Mouse (Mus musculus): Measurements from ENCODE around the gene Myh10.
"Not testable (repeated sequence)": the region's sequence is repeated elsewhere in the genome, so short reads cannot be mapped to it uniquely, and the experiment has no call there.

Gene Myh10

DNA sequence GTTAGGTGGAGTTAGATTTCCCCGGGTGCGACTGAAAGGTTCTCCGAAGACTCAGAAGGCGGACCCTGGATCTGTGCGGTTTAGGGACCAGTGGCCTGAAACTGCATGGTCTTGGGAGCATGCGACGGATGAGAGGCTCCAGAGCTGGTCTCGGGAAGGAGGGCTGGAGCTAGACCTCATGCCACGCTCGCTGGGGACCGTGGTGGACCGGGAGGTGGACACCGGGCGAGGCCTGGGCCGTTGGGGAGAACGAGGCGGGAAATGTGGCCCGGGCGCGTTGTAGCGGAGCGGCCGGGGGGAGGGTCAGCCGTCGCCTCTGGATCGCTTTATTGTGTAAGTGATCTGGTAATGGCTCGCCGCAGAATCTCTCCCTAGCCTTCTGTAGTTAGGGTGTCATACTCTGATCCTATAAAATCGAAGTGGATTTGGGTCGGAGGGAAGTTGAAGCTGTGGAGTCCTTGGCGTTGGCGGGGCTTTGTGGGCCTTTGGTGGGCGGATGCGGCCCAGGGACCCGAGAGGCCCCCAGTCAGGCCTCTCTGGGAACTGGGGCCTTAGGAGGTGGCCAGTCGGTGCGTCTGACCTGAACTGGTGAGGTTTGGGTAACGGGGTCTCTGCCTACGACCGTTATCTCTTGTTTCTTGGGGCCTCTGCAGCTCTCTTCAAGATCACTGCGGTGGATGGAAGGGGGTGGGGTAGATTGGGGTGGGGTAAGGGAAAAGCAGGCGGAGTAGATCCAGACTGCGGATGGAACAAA is 1.5 kb downstream of the Myh10 start:
- DNase-seq (ENCODE audit: low spot score in 2 of 2) = peak; percentile 16 to 34

DNA sequence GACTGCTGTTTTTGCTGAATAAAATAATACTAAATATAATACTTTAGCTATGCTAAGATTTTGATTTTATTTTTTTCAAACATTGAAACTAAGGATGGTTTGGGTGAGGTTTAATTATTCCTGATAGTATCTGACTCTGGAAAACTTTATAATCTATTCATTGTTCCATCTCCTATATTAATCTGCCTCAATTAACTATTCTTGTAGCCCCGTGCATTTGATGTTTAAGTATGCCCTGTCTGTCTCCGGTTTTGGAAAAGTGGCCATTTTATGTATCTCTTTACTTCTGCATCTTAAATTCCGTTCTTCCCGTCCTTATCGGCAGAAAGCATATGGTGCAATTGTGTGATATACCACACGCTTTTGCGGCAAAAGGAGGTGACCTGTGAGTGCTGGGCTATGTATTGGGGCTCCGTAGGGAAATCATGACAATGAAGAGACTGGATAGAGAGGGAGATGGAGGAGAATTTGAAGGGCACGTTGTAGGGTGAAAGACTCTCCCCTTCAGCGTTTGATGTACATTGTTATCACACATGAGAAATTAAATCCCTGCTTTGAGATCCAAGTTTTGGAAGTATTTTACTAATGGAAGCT is 2.2 kb downstream of the Myh10 start:
- DNase-seq (ENCODE audit: low spot score in 2 of 2) = no peak

GRCm38 (mm10) chr11:68702370-68702769 is 11.0 kb downstream of the Myh10 start:
- DNase-seq (ENCODE audit: low spot score in 2 of 2) = no peak

DNA sequence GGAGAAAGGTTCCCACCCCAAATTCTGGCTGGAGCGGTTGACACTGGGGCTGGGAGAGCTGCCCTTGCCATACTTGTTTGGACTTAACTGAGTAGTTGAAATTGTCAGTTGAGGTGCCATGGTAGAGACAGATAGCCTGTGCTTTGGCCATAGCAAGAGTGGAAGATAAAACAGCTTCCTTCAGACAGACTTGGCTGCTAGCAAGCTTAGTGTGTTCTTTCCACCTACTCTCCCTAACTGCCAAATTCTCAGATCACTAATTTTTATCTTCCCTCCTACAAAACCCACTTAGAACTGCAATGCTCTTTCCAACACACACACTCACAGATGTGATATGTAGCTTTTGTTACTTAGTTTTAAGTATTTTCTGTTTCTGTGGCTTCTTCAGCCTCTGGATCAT is 12.0 kb downstream of the Myh10 start:
- no peak for DNase-seq (ENCODE audit: low spot score in 2 of 2)

DNA sequence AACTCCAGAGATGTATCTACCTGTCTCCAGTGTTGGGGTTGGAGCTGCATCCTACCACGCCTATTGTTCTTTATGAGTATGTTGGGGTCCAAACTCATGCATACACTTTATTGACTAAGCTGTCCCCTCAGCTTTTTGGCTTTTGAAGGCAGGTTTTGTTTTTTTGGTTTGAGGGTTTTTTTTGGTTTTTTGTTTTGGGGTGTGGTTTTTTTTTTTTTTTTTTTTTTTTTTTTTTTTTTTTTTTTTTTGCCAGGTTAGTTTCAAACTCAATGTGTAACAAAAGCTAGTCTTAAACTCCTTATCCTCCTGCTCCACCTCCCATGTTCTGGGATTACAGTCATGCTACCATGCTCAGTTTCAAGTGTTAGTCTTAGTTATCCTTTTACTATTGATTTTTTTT is 12.9 kb downstream of the Myh10 start:
- no peak for DNase-seq (ENCODE audit: low spot score in 2 of 2)

DNA sequence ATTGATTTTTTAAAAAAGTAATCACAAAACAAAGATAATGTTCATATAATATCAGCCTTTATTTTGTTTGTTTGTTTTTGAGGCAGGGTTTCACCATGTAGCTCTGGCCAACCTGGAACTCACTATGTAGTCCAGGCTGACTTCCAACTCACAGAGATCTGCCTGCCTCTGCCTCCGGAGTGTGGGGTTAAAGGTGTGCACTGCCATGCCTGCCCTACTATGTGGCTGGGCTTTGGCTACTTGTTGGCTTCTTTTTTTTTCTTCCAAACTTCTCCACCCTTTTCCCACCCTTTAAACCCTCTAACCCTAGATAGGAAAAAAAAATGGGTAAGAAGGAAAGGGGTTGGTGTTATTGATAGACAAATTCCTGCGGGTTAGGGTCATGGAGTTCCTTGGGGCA is 13.5 kb downstream of the Myh10 start:
- DNase-seq (ENCODE audit: low spot score in 2 of 2) = no peak

- no peak for DNase-seq (ENCODE audit: low spot score in 2 of 2)
Observed at GRCm38 (mm10) chr11:68706524-68707429, 15.4 kb downstream of the Myh10 start.

DNA sequence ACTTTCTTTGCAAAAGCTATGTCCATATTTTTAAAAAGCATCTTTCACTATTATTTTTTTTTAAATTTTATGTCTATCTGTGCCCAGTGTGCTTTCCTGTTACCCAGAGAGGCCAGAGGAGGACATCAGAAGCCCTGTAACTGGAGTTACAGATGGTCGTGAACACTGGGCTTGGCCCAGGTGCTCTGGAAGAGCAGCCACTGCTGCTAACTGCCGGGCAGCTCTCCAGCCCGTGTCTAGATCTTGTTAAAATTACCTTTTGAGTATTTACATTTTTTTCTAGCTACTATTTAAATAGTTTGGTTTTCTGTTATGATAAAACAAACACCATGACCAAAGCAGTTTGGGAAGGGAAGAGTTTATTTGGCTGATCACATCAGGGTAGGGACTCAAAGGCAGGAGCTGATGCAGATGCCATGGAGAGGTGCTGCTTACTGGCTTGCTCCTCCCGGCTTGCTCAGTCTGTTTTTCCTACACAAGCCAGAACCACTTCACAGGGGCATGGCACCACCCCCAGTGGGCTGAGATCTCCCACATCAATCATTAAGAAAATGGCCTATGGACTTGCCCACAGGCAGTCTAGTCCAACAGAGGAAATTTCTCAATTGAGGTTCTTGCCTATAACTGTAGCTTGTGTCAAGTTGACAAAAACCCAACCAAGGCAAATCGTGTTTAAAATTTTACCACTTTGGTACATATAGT is 16.7 kb downstream of the Myh10 start:
- DNase-seq (ENCODE audit: low spot score in 2 of 2) = no peak

- no peak for DNase-seq (ENCODE audit: low spot score in 2 of 2)
Observed at GRCm38 (mm10) chr11:68716167-68716566, 24.8 kb downstream of the Myh10 start.

- DNase-seq (ENCODE audit: low spot score in 2 of 2) = no peak
Observed at GRCm38 (mm10) chr11:68717171-68717840, 25.9 kb downstream of the Myh10 start.

DNA sequence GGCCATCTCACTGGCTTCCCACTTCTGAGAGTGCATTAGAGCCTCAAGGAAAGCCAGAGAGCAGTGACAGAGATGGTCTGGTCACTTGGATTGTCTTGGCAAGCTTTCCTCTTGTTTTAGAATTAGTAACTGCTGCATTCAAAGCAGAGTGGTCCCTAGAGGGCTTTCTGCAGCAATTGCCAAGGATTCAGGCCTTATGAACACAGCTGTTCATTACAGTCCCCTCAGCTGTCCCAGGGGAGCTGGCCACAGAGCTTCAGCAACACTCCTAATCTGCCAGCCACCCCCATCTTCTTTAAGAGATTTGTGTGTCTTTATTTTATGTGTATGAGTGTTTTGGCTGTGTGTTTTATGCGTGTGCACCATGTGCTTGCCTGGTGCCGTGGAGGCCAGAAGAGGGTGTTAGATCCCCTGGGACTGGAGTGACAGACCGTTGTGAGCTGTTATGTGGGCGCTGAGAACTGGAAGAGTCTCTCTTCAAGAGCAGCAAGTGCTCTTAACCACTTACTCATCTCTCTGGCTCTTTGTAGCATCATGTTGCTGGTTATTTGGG is 27.8 kb downstream of the Myh10 start:
- DNase-seq (ENCODE audit: low spot score in 2 of 2) = peak in 1 of 2 experiments; percentile 14

DNA sequence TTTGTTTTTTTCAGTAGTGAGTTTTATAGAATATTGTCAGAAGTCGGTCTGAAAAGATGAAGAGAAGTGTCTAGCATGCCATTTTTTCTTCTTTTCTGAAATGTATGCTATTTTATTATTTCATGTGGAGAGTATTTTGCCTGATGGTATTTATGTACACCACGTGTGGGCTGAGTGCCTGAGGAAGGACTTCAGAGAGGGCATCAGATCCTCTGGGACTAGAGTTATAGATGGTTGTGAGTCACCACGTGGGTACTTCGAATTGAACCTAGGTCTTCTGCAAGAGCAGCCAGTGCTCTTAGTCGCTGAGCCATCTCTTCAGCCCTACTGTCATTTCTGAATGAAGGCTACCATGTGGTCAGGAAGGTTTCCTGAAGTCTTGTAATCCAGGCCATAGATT is 28.4 kb downstream of the Myh10 start:
- DNase-seq (ENCODE audit: low spot score in 2 of 2) = no peak

- DNase-seq (ENCODE audit: low spot score in 2 of 2) = no peak
Observed at GRCm38 (mm10) chr11:68724117-68724516, 32.8 kb downstream of the Myh10 start.

GRCm38 (mm10) chr11:68728693-68729092 is 37.3 kb downstream of the Myh10 start:
- no peak for DNase-seq (ENCODE audit: low spot score in 2 of 2)

- DNase-seq (ENCODE audit: low spot score in 2 of 2) = no peak
Observed at GRCm38 (mm10) chr11:68730792-68731191, 39.4 kb downstream of the Myh10 start.

- DNase-seq (ENCODE audit: low spot score in 2 of 2) = no peak
Observed at GRCm38 (mm10) chr11:68732066-68732465, 40.7 kb downstream of the Myh10 start.

GRCm38 (mm10) chr11:68733401-68733800 is 42.0 kb downstream of the Myh10 start:
- DNase-seq (ENCODE audit: low spot score in 2 of 2) = not testable (repeated sequence)

- DNase-seq (ENCODE audit: low spot score in 2 of 2) = no peak
Observed at GRCm38 (mm10) chr11:68739509-68739908, 48.1 kb downstream of the Myh10 start.

DNA sequence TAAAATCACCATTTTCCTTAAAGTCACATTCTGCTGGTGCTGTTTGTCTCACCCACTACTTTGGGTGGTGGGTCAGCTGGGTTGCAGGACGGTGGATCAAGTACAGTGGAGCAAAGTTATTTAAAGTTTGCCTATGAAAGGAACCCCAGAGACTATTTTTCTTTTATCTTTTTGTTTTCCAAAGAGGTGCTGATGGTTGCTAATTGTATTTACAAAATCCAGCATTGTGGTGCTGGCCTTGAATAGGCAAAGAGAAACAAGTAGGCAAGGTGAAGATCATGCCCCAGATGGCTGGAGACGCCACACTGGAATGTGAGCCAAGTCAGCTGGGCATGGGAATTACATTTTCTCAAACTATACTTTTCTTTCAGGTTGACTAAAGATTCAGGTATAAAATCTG is 51.3 kb downstream of the Myh10 start:
- no peak for DNase-seq (ENCODE audit: low spot score in 2 of 2)

DNA sequence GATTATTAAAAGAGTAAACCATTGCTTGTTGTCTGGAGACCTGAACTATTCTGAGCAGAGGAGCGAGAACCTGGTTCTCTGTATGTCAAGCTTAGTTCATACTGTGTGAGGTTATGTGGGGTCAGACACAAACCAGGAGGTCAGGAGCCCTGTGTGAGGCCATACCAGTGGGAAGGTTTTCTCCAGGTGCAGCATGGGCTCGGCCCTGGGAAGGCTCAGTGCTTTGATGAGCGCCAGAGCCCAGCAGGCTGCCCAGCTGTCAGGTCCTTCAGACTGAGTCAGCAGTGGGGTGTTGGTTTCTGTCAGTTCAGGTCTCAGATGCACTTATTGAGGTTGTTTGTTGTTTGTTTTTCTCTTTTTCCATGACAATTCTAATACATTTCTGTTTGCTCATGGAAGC is 52.8 kb downstream of the Myh10 start:
- no peak for DNase-seq (ENCODE audit: low spot score in 2 of 2)
